Mouse (Mus musculus): ENCODE measurements at regions not wholly inside any gene's neighbourhood (a gene's known extent, or its start where the extent isn't known, plus 50 kb on each side); places are given as distances from the start of the nearest gene placed in this dataset.
"Not testable (repeated sequence)": the region's sequence is repeated elsewhere in the genome, so short reads cannot be mapped to it uniquely, and the experiment has no call there.

DNA sequence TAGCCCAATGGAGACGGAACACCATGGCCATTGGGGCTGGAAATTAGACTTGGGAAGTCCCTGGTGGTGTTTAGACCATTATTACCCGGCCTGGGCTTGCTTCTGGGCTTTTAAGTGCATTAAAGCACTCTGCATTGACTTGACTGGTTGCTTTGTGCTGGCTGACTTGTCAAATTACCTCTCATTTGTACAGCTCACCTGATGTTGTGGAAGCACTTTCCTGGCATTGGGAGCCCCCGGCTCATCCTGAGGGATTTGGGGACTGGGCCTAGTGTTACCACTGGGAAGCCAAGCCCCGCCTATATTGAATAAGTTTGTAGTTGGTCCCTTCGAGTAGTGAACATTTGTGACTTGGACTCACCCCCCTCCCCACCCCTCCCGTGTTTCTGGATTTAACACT, 75.5 kb upstream of the Sh3gl3 start:
- Histone ChIP-seq H3K4me3 (ENCODE audit: low read depth, low read length) (no peak overlapping the region), H3K9me3 (ENCODE audit: control insufficient read depth, low read length) (no peaks in the 10 kb centered on the region), H3K4me1 (replicated peaks; ENCODE audit: control insufficient read depth, insufficient read depth) (no peaks in the 10 kb centered on the region), H3K36me3 (ENCODE audit: control insufficient read depth, insufficient read depth, low read length) (no peaks in the 10 kb centered on the region), H3K27me3 (ENCODE audit: control insufficient read depth, insufficient read depth, low read length) (no peaks in the 10 kb centered on the region), H3K9ac (ENCODE audit: low read length) (no peak overlapping the region), H3K4me2 (replicated peaks; ENCODE audit: low read depth) (no peak overlapping the region), H3K27ac (replicated peaks) (no peak overlapping the region)
- 76% methylated on average over 6 of the region's 6 CpGs for WGBS
- no peak for ATAC-seq (ENCODE audit: low FRiP score, low TSS enrichment)
- DNase-seq (ENCODE audit: low spot score) = no peak
- TF ChIP-seq EP300 (optimal IDR thresholded peaks at IDR 0.05) (no peak), CTCF (IDR thresholded peaks at IDR 0.05; ENCODE audit: low read depth) (no peak)

DNA sequence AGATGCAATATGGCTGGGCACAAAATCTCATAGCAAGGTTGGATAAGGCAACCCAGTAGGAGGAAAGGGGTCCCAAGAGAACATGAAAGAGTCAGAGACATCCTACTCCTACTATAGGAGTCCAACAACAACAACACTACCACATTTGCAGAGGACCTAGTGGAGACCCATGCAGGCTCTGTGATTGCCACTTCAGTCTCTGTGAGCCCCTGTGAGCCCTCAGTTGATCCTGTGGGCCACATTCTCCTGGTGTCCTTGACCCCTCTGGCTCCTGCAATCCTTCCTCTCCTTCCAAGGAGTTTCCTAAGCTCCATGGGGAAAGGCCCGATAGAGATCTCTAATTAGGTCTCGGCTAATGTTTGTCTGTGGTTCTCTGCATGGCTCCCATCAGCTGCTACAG, 72.3 kb upstream of the Sh3gl3 start:
- no peak for TF ChIP-seq EP300 (optimal IDR thresholded peaks at IDR 0.05)
- no peak for TF ChIP-seq CTCF (IDR thresholded peaks at IDR 0.05; ENCODE audit: low read depth)
- DNase-seq (ENCODE audit: low spot score) (no peak), ATAC-seq (ENCODE audit: low FRiP score, low TSS enrichment) (no peak)
- WGBS = 93% methylated on average over 2 of the region's 2 CpGs
- Histone ChIP-seq H3K27ac (replicated peaks) (no peak overlapping the region), H3K36me3 (ENCODE audit: control insufficient read depth, insufficient read depth, low read length) (no peaks in the 10 kb centered on the region), H3K9me3 (ENCODE audit: control insufficient read depth, low read length) (no peaks in the 10 kb centered on the region), H3K9ac (ENCODE audit: low read length) (no peak overlapping the region), H3K4me1 (replicated peaks; ENCODE audit: control insufficient read depth, insufficient read depth) (no peaks in the 10 kb centered on the region), H3K27me3 (ENCODE audit: control insufficient read depth, insufficient read depth, low read length) (no peaks in the 10 kb centered on the region), H3K4me3 (ENCODE audit: low read depth, low read length) (no peak overlapping the region), H3K4me2 (replicated peaks; ENCODE audit: low read depth) (no peak overlapping the region)

DNA sequence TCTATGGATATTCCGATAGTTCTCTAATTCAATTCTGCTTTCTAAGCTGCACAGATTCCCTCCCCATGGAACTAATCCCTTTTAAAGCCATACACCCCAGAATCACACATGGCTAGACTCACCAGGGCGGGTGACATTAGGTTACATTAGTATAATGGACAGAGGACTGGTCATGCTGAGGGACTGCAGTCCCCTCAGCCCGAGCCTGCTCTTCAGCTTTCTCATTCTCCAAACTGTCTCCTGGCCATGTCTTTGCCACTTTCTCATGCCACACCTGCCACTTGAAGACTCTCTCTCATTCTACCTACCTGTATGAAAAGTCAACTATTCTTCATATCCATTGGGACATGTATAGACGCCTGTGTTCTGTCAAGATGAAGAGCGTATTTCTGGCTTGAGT, 68.0 kb upstream of the Sh3gl3 start:
- peak; percentile 3 for DNase-seq (ENCODE audit: low spot score)
- 90% methylated on average over 5 of the region's 5 CpGs for WGBS
- H3K9me3 ChIP-seq (ENCODE audit: control insufficient read depth, low read length) = no peaks in the 10 kb centered on the region
- ATAC-seq (ENCODE audit: low FRiP score, low TSS enrichment) = no peak
- no peaks in the 10 kb centered on the region for H3K4me1 ChIP-seq (replicated peaks; ENCODE audit: control insufficient read depth, insufficient read depth)
- H3K27me3 ChIP-seq (ENCODE audit: control insufficient read depth, insufficient read depth, low read length) = no peaks in the 10 kb centered on the region
- H3K4me3 ChIP-seq (ENCODE audit: low read depth, low read length) = no peak overlapping the region
- H3K27ac ChIP-seq (replicated peaks) = no peak overlapping the region
- H3K36me3 ChIP-seq (ENCODE audit: control insufficient read depth, insufficient read depth, low read length) = no peaks in the 10 kb centered on the region
- H3K9ac ChIP-seq (ENCODE audit: low read length) = no peak overlapping the region
- no peak for TF ChIP-seq CTCF (IDR thresholded peaks at IDR 0.05; ENCODE audit: low read depth)
- TF ChIP-seq EP300 (optimal IDR thresholded peaks at IDR 0.05) = no peak
- no peak overlapping the region for H3K4me2 ChIP-seq (replicated peaks; ENCODE audit: low read depth)

DNA sequence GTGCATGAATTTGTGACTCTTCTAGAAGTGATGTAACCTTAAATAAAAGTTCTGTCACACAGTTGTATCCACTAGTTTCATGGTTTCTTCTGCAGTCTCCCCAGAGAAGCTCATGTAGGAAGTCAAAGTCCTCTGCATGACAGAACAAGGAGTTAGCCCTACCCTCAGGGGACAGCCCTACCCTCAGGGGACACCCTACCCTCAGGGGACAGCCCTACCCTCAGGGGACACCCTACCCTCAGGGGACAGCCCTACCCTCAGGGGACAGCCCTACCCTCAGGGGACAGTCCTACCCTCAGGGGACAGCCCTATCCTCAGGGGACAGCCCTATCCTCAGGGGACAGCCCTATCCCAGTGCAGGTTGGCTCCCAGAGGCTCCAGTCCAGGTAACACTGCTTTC, 64.5 kb upstream of the Sh3gl3 start:
- not testable (repeated sequence) for H3K4me1 ChIP-seq (replicated peaks; ENCODE audit: control insufficient read depth, insufficient read depth); H3K9ac ChIP-seq (ENCODE audit: low read length); H3K4me2 ChIP-seq (replicated peaks; ENCODE audit: low read depth); H3K27ac ChIP-seq (replicated peaks); H3K27me3 ChIP-seq (ENCODE audit: control insufficient read depth, insufficient read depth, low read length); H3K9me3 ChIP-seq (ENCODE audit: control insufficient read depth, low read length); H3K4me3 ChIP-seq (ENCODE audit: low read depth, low read length); ATAC-seq (ENCODE audit: low FRiP score, low TSS enrichment); DNase-seq (ENCODE audit: low spot score); H3K36me3 ChIP-seq (ENCODE audit: control insufficient read depth, insufficient read depth, low read length)

DNA sequence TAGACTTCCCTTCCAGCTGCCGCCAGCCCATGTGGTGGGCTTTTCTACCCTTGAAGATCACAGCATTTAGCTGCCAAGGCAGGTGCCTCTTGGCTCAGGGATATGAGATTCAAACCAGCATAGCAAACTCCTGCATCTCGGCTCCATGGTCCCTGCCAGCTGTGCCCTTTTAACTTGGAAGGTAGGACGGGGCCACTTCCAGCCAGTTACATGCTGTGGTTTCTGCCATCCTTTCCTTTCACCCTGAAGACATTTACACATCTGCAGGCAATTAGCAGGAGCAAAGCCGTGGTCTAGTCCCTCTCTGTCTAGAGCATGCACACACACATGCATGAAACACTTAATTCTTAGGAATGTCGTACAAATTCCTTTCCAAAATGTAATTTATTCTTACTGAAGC, 64.1 kb upstream of the Sh3gl3 start:
- no peak for TF ChIP-seq CTCF (IDR thresholded peaks at IDR 0.05; ENCODE audit: low read depth)
- no peak for TF ChIP-seq EP300 (optimal IDR thresholded peaks at IDR 0.05)
- 43% methylated on average over 5 of the region's 5 CpGs for WGBS
- ATAC-seq (ENCODE audit: low FRiP score, low TSS enrichment) (no peak), DNase-seq (ENCODE audit: low spot score) (no peak)
- Histone ChIP-seq H3K27ac (replicated peaks) (no peak overlapping the region), H3K4me3 (ENCODE audit: low read depth, low read length) (no peak overlapping the region), H3K4me1 (replicated peaks; ENCODE audit: control insufficient read depth, insufficient read depth) (no peaks in the 10 kb centered on the region), H3K4me2 (replicated peaks; ENCODE audit: low read depth) (no peak overlapping the region), H3K9ac (ENCODE audit: low read length) (no peak overlapping the region), H3K36me3 (ENCODE audit: control insufficient read depth, insufficient read depth, low read length) (no peaks in the 10 kb centered on the region), H3K9me3 (ENCODE audit: control insufficient read depth, low read length) (no peaks in the 10 kb centered on the region), H3K27me3 (ENCODE audit: control insufficient read depth, insufficient read depth, low read length) (no peaks in the 10 kb centered on the region)

DNA sequence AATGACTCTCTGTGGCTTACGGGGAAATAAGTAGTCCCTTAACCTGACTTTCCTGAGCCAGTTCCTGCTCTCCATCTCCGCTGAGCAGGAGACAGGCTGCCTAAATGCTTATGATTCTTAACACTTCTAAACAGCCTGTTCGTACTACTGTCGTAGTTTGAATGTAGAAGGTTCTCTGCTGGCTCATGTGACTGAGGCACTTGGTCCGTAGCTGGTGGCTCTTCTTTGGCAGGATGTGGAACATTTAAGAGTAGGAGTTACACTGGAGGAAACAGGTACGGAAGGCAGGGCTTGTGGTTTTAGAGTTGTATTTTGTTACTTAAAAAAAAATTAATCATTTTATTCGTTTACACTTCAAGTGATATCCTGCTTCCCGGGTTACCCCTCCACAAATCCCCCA, 63.7 kb upstream of the Sh3gl3 start:
- Histone ChIP-seq H3K9me3 (ENCODE audit: control insufficient read depth, low read length) (no peaks in the 10 kb centered on the region), H3K4me2 (replicated peaks; ENCODE audit: low read depth) (no peak overlapping the region), H3K27me3 (ENCODE audit: control insufficient read depth, insufficient read depth, low read length) (no peaks in the 10 kb centered on the region), H3K27ac (replicated peaks) (no peak overlapping the region), H3K4me3 (ENCODE audit: low read depth, low read length) (no peak overlapping the region), H3K4me1 (replicated peaks; ENCODE audit: control insufficient read depth, insufficient read depth) (no peaks in the 10 kb centered on the region), H3K9ac (ENCODE audit: low read length) (no peak overlapping the region), H3K36me3 (ENCODE audit: control insufficient read depth, insufficient read depth, low read length) (no peaks in the 10 kb centered on the region)
- no peak for TF ChIP-seq CTCF (IDR thresholded peaks at IDR 0.05; ENCODE audit: low read depth)
- ATAC-seq (ENCODE audit: low FRiP score, low TSS enrichment) = no peak
- WGBS = 47% methylated on average over 8 of the region's 8 CpGs
- no peak for DNase-seq (ENCODE audit: low spot score)

DNA sequence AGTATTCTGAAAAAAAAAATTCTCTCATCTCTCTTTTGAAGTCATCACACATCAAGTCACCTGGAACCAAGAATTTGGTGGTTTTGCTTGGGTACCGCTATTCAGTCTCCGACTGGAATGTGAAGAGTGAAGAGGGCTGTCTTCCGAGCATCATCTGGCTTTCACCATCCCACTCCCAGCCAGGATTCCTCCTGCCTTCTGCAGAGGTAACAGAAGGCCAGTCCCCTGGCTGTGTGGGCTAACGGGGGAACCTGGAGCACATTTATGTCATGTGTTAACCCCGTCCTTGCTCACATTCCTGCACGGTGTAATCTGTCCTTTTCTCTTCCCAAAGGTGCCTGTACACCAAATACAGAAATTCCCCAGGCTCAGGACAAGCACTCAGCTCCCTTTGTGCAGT, 61.6 kb upstream of the Sh3gl3 start:
- no peak overlapping the region for H3K4me3 ChIP-seq (ENCODE audit: low read depth, low read length)
- no peak overlapping the region for H3K27ac ChIP-seq (replicated peaks)
- TF ChIP-seq CTCF (IDR thresholded peaks at IDR 0.05; ENCODE audit: low read depth) = no peak
- TF ChIP-seq EP300 (optimal IDR thresholded peaks at IDR 0.05) = no peak
- ATAC-seq (ENCODE audit: low FRiP score, low TSS enrichment) (no peak), DNase-seq (ENCODE audit: low spot score) (no peak)
- H3K36me3 ChIP-seq (ENCODE audit: control insufficient read depth, insufficient read depth, low read length) = no peaks in the 10 kb centered on the region
- WGBS = 54% methylated on average over 6 of the region's 6 CpGs
- H3K27me3 ChIP-seq (ENCODE audit: control insufficient read depth, insufficient read depth, low read length) = no peaks in the 10 kb centered on the region
- no peaks in the 10 kb centered on the region for H3K9me3 ChIP-seq (ENCODE audit: control insufficient read depth, low read length)
- no peak overlapping the region for H3K9ac ChIP-seq (ENCODE audit: low read length)
- no peaks in the 10 kb centered on the region for H3K4me1 ChIP-seq (replicated peaks; ENCODE audit: control insufficient read depth, insufficient read depth)
- no peak overlapping the region for H3K4me2 ChIP-seq (replicated peaks; ENCODE audit: low read depth)

All from stomach, postnatal 0 days (tissue).